Mouse (Mus musculus) liver, adult (tissue): ENCODE data around the gene Greb1.

Experiments used
- GATA4 ChIP-seq: IDR thresholded peaks from 2 replicates; pipeline ENCODE4 v1.6.1; 2014; ENCODE audit warnings: mild to moderate bottlenecking, low read length; ENCODE audit not compliant: insufficient replicate concordance

Gene Greb1

GRCm38 (mm10) chr12:16644698-16645097 is 156.0 kb downstream of the Greb1 start:
- TF ChIP-seq GATA4 = no peak

- no peak for TF ChIP-seq GATA4
Measured at GRCm38 (mm10) chr12:16643508-16644345, 157.0 kb downstream of the Greb1 start.

GRCm38 (mm10) chr12:16642000-16642399 is 158.7 kb downstream of the Greb1 start:
- no peak for TF ChIP-seq GATA4

- no peak for TF ChIP-seq GATA4
Measured at GRCm38 (mm10) chr12:16640075-16640474, 160.6 kb downstream of the Greb1 start.

- no peak for TF ChIP-seq GATA4
Measured at GRCm38 (mm10) chr12:16639078-16639771, 161.5 kb downstream of the Greb1 start.

- TF ChIP-seq GATA4 = no peak
Measured at GRCm38 (mm10) chr12:16635816-16636215, 164.9 kb downstream of the Greb1 start.

GRCm38 (mm10) chr12:16634075-16634813 is 166.4 kb downstream of the Greb1 start:
- peak; percentile 65 for TF ChIP-seq GATA4

GRCm38 (mm10) chr12:16633235-16633634 is 167.5 kb downstream of the Greb1 start:
- TF ChIP-seq GATA4 = no peak

GRCm38 (mm10) chr12:16631423-16631822 is 169.3 kb downstream of the Greb1 start:
- no peak for TF ChIP-seq GATA4

- TF ChIP-seq GATA4 = no peak
Measured at GRCm38 (mm10) chr12:16630866-16631185, 169.9 kb downstream of the Greb1 start.

- no peak; the same call in 1 of the 2 replicates for TF ChIP-seq GATA4
Measured at GRCm38 (mm10) chr12:16630152-16630865, 170.4 kb downstream of the Greb1 start.
